Mouse (Mus musculus) heart, postnatal 25 days (tissue): ENCODE measurements at regions not wholly inside any gene's neighbourhood (a gene's known extent, or its start where the extent isn't known, plus 50 kb on each side); places are given as distances from the start of the nearest gene placed in this dataset.

Experiments
- DNase-seq: peaks from one replicate; pipeline ENCODE4 v3.0.0; 2022; ENCODE audit warnings: low spot score
- intact Hi-C: fragments of 180-260 bp; cut with DNase I; formaldehyde crosslinking; loops from one replicate; pipeline ENCODE4 v1.15.1; 2025

- no peak for DNase-seq
- intact Hi-C loops = loop anchor here (2.0 to 5.0 kb wide), 2 partner anchors 215 to 489 kb away; partner anchors contain the start of gene Lmod3
These were observed 65.4 kb upstream of the Mitf start for GRCm38 (mm10) chr6:97741427-97741826.

- intact Hi-C loops = loop anchor here (2.0 to 5.0 kb wide), 2 partner anchors 214 to 489 kb away; partner anchors contain the start of gene Lmod3
- DNase-seq = no peak
These were observed 66.0 kb upstream of the Mitf start for GRCm38 (mm10) chr6:97740851-97741201.

GRCm38 (mm10) chr6:97740107-97740850 lies 66.6 kb upstream of the Mitf start:
- intact Hi-C loops = loop anchor here (2.0 to 5.0 kb wide), 2 partner anchors 213 to 488 kb away; partner anchors contain the start of gene Lmod3
- no peak for DNase-seq

GRCm38 (mm10) chr6:97738846-97739245 lies 68.0 kb upstream of the Mitf start:
- no peak for DNase-seq
- intact Hi-C loops = loop anchor here (5.0 kb wide), 1 partner anchor 317 kb away; no protein-coding TSS in a partner anchor

GRCm38 (mm10) chr6:97730835-97731234 lies 76.0 kb upstream of the Mitf start:
- no peak for DNase-seq
- intact Hi-C loops = no loop called here

GRCm38 (mm10) chr6:97718184-97718910 lies 88.5 kb upstream of the Mitf start:
- intact Hi-C loops = no loop called here

GRCm38 (mm10) chr6:97707401-97707800 lies 90.1 kb upstream of the Frmd4b start:
- DNase-seq = no peak
- intact Hi-C loops = no loop called here

More at GRCm38 (mm10) chr6:97718184-97718910, 88.5 kb upstream of the Mitf start:
- DNase-seq = no peak

GRCm38 (mm10) chr6:97704361-97704760 lies 87.0 kb upstream of the Frmd4b start:
- intact Hi-C loops = no loop called here

GRCm38 (mm10) chr6:97699752-97700098 lies 82.4 kb upstream of the Frmd4b start:
- intact Hi-C loops = no loop called here

More at GRCm38 (mm10) chr6:97704361-97704760, 87.0 kb upstream of the Frmd4b start:
- DNase-seq = no peak

GRCm38 (mm10) chr6:97699054-97699751 lies 81.9 kb upstream of the Frmd4b start:
- DNase-seq = no peak
- intact Hi-C loops = no loop called here

More at GRCm38 (mm10) chr6:97699752-97700098, 82.4 kb upstream of the Frmd4b start:
- DNase-seq = no peak

- intact Hi-C loops = no loop called here
- DNase-seq = no peak
These were observed 75.9 kb upstream of the Frmd4b start for GRCm38 (mm10) chr6:97693281-97693680.

GRCm38 (mm10) chr6:97691136-97691535 lies 73.8 kb upstream of the Frmd4b start:
- intact Hi-C loops = no loop called here
- no peak for DNase-seq

- intact Hi-C loops = no loop called here
- no peak for DNase-seq
These were observed 67.0 kb upstream of the Frmd4b start for GRCm38 (mm10) chr6:97684335-97684734.

GRCm38 (mm10) chr6:97682213-97682612 lies 64.9 kb upstream of the Frmd4b start:
- intact Hi-C loops = no loop called here
- no peak for DNase-seq

- no peak for DNase-seq
- intact Hi-C loops = no loop called here
These were observed 57.9 kb upstream of the Frmd4b start for GRCm38 (mm10) chr6:97675181-97675756.

GRCm38 (mm10) chr6:97666818-97667629 lies 49.7 kb upstream of the Frmd4b start:
- DNase-seq = no peak
- intact Hi-C loops = no loop called here
